Mouse (Mus musculus) embryonic facial prominence, embryonic 11.5 days (tissue): ENCODE data around the gene Cdc37l1. TPM values are rescaled to one million over a fixed set of nuclear protein-coding genes. Genes with fewer than 3 reads are reported as not detected.

ENCODE experiments used
- ATAC-seq: fragments of 200-750 bp; cut with Nextera tagmentation; replicated peaks from 2 replicates; pipeline ENCODE4 v1.8.0; 2017; ENCODE audit warnings: low read depth; ENCODE audit not compliant: insufficient number of reproducible peaks, low FRiP score, low TSS enrichment
- DNase-seq: peaks from one replicate; pipeline ENCODE4 v3.0.0-alpha.2; 2015; ENCODE audit warnings: low spot score
- H3K27ac ChIP-seq: fragments of 300-500 bp; sonication (generic); replicated peaks from 2 replicates; pipeline ENCODE4 v1.5.1; 2014; ENCODE audit warnings: mild to moderate bottlenecking, low read depth, low read length, control low read depth
- H3K27me3 ChIP-seq: fragments of 300-500 bp; sonication (generic); 2 replicates; pipeline ENCODE4 v1.6.1; 2014; ENCODE audit warnings: mild to moderate bottlenecking, low read length, moderate library complexity, mixed read lengths; ENCODE audit not compliant: control insufficient read depth, insufficient read depth
- H3K36me3 ChIP-seq: fragments of 300-500 bp; sonication (generic); replicated peaks from 2 replicates; pipeline ENCODE4 v1.6.1; 2014; ENCODE audit warnings: low read depth, mild to moderate bottlenecking, low read length, moderate library complexity, mixed read lengths; ENCODE audit not compliant: control insufficient read depth, insufficient read depth
- H3K4me1 ChIP-seq: fragments of 300-500 bp; sonication (generic); 2 replicates; pipeline ENCODE4 v1.6.1; 2014; ENCODE audit warnings: low read length, mixed read lengths; ENCODE audit not compliant: control insufficient read depth, insufficient read depth
- H3K4me2 ChIP-seq: fragments of 300-500 bp; sonication (generic); 2 replicates; pipeline ENCODE4 v1.6.1; 2014; ENCODE audit warnings: low read depth, mild to moderate bottlenecking, control low read depth, low read length, moderate library complexity
- H3K4me3 ChIP-seq: fragments of 300-500 bp; sonication (generic); 2 replicates; pipeline ENCODE4 v1.5.1; 2014; ENCODE audit warnings: low read depth, low read length, control low read depth
- H3K9ac ChIP-seq: fragments of 300-500 bp; sonication (generic); replicated peaks from 2 replicates; pipeline ENCODE4 v1.6.1; 2014; ENCODE audit warnings: mild to moderate bottlenecking, control low read depth, low read length
- H3K9me3 ChIP-seq: fragments of 300-500 bp; sonication (generic); replicated peaks from 2 replicates; pipeline ENCODE4 v1.6.1; 2016; ENCODE audit warnings: mild to moderate bottlenecking, low read length, inconsistent platforms, mixed read lengths; ENCODE audit not compliant: control insufficient read depth
- WGBS: fragments of 180-500 bp; shearing (Covaris S2); extraction: QIAGEN DNeasy Blood & Tissue Kit; methylation state at CpG from one replicate; pipeline ENCODE4 v1.1.7; 2014; 5-methylcytosine and 5-hydroxymethylcytosine counted together
- polyA plus RNA-seq: library from polyadenylated mRNA; unstranded; fragments of >200 nt; fragmentation: Nextera tagmentation; extraction: Ambion mirVana; gene quantifications from 2 replicates; pipeline ENCODE4 v1.2.1, GENCODE M21; 2014

Gene Cdc37l1
- polyA plus RNA-seq, 1 experiment from 2014 or later: 39.8 TPM

DNA sequence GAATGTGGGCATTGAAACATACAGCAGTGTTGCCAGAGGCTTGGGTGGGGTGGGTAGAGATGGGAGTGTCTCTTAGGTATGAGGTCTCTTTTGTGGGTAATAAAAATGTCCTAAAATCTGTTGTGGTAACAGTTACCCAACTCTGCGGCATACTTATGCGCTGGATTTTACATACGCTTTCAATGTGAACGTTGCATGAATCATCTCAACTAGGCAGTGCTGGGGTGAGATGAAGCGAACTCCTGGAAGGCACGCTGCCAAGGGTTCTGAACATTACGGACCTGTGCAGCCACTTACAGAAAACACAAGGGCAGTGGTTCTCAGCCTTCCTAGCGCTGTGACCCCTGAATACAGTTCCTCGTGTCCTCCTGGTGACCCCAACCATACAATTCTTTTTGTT is 52.5 kb downstream of the Cdc37l1 start:
- WGBS: 90% methylated on average over 9 of the region's 9 CpGs

DNA sequence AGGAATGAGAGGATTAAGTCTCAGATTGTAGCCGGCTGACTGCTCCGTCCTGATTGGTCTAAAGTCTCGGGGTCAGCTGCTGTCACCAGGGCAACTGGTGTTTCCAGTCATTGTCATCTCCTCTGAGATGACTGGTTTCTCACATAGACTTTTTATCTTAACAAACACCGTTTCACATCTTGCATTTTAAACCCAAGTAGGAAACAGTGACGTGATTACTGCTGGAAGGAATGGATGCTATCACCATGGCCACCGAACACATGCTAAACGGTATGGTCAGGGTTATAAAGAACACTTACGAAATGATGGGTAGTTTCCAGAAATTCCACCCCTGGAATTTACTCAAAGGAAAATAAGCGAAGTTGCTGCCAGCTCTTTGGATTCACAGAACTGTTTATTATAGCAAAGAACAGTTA is 54.2 kb downstream of the Cdc37l1 start:
- no peaks in the 10 kb centered on the region for H3K4me1 ChIP-seq
- no peaks in the 10 kb centered on the region for H3K36me3 ChIP-seq
- no peak overlapping the region for H3K4me3 ChIP-seq
- H3K27ac ChIP-seq: no peak overlapping the region
- ATAC-seq: no peak
- no peaks in the 10 kb centered on the region for H3K27me3 ChIP-seq
- 57% methylated on average over 9 of the region's 9 CpGs for WGBS
- no peak overlapping the region for H3K9ac ChIP-seq
- no peak overlapping the region for H3K4me2 ChIP-seq
- DNase-seq: peak; percentile 8
- no peaks in the 10 kb centered on the region for H3K9me3 ChIP-seq

More for the DNA sequence above, 52.5 kb downstream of the Cdc37l1 start:
- H3K27ac ChIP-seq: no peak overlapping the region
- no peaks in the 10 kb centered on the region for H3K36me3 ChIP-seq
- H3K4me1 ChIP-seq: no peaks in the 10 kb centered on the region
- no peaks in the 10 kb centered on the region for H3K27me3 ChIP-seq
- DNase-seq: no peak
- no peak overlapping the region for H3K9ac ChIP-seq
- no peak overlapping the region for H3K4me2 ChIP-seq
- H3K4me3 ChIP-seq: no peak overlapping the region
- H3K9me3 ChIP-seq: no peaks in the 10 kb centered on the region
- no peak for ATAC-seq

DNA sequence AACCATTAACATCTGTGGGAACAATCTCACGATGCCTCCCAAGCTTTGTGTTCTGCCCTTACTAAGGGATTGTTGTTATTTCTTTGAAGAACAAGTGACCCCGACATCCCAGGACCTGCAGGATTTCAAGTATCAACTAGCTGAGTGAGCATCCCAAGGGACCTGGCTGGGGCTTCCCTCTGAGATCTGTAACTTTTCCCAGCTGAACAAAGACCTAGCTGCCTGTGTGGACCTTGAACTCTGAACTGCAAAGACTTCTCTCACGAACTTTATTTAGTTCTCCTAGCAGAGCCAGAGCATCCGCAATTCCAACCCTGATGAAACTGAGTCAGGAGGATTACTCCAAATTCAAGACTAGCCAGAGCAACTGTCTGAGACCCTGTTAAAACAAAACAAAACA is 55.2 kb downstream of the Cdc37l1 start:
- ATAC-seq: no peak
- H3K27ac ChIP-seq: no peak overlapping the region
- WGBS: 38% methylated on average over 4 of the region's 4 CpGs
- H3K9me3 ChIP-seq: no peaks in the 10 kb centered on the region
- no peaks in the 10 kb centered on the region for H3K36me3 ChIP-seq
- H3K4me1 ChIP-seq: no peaks in the 10 kb centered on the region
- H3K4me2 ChIP-seq: no peak overlapping the region
- no peak overlapping the region for H3K9ac ChIP-seq
- H3K4me3 ChIP-seq: no peak overlapping the region
- H3K27me3 ChIP-seq: no peaks in the 10 kb centered on the region
- peak; percentile 14 for DNase-seq

DNA sequence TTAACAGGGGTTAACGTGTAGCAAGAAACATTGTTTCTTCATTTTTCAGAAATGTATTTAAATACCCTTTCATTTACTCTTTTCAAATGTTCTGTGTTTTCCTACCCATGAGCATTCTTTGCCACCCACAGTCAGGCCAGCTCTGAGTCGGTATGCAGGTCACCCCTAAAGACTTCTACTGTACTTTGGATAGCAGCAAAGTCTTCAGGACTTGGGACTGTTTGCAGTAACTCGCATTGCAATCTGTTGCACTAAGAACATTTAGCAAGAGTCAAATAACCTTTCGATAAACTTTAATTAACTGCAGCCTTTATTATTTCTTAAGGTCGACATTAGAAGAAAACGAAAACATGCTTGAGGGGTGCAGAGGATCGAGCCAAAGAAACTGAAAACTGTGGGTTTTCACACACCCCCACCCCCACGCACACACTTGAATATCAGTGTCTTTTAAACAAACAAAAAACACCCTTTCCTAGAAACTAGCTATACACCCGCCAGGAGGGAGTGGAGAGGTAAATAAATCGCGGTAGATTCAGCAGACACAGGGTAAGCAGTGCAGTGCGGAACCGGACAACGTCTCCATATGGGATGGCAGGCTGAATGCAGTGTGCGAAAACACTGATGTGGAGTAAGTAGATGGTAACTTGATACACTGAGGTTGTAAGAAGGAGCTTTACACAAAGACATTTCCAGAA is 56.0 kb downstream of the Cdc37l1 start:
- Histone ChIP-seq H3K4me2 (peak overlapping the region; percentile 30), H3K36me3 (no peaks in the 10 kb centered on the region), H3K9me3 (no peaks in the 10 kb centered on the region), H3K4me3 (peak overlapping the region; percentile 26), H3K27ac (no peak overlapping the region; the same call in 1 of the 2 replicates), H3K4me1 (no peaks in the 10 kb centered on the region), H3K27me3 (no peaks in the 10 kb centered on the region), H3K9ac (peak overlapping the region; percentile 32; the same call in 1 of the 2 replicates)
- ATAC-seq (no peak), DNase-seq (peak; percentile 56)
- 33% methylated on average over 15 of the region's 15 CpGs for WGBS

DNA sequence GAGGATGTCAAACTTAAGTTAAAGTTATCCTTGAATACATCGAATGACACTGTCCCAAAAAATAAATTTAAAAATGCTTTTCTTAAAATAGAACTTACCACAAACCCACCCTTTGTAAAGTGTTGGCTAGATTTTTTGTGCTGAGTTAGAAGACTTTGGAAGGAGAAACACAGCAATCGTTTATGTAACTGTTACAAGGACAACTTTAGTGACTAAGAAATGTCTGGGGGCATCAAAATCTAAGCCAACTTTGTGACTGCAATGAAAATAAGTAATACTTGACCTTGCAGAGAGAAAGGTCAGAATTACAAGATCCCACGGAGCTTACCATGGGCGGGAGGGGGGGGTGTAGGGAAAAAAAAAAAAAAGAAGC is 56.8 kb downstream of the Cdc37l1 start:
- ATAC-seq (no peak), DNase-seq (peak; percentile 29)
- Histone ChIP-seq H3K27me3 (no peaks in the 10 kb centered on the region), H3K4me1 (no peaks in the 10 kb centered on the region), H3K9ac (peak overlapping the region; percentile 87), H3K36me3 (no peaks in the 10 kb centered on the region), H3K27ac (peak overlapping the region; percentile 81; the same call in 1 of the 2 replicates), H3K4me2 (peak overlapping the region; percentile 67), H3K4me3 (peak overlapping the region; percentile 68), H3K9me3 (no peaks in the 10 kb centered on the region)
- 29% methylated on average over 4 of the region's 4 CpGs for WGBS

DNA sequence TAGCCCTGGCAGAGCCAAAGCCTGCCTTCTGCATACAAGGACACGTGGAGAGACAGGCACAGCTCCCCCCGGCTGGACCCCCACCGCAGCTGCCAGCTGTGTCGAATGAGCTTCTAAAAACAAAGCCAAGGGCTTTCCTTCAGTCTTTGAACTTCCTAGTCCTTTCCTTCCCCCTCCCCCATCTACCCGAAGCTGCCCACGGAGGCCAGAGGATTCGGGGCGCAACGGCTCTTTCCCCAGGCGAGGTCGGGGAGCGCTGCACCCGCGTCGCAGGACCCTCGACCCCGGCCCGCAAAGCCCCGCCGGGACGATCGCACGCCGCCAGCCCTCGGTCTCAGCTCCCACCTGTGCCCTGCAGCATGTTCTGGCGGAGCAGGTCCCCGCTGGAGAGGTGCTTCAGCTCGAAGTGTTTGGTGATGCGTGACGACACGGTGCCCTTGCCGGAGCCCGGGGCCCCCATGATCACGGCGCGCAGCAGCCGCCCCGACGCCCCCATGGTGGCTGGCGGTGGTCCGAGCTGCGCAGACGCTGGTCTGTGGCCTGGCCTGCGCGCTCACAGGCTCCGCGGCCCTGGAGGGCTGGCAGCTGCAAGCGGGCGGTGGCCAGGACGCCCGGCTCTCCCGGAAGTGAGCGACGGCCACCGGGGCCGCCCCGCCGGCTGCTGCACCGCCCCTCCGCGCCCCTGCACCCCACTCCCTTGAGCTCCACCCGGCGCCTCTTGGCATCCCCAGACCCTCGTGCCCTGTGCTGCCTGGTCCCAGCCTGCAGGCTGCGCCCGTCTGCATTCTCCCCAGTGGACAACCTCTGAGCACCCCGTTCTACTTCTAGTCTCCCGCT is 57.4 kb downstream of the Cdc37l1 start, which contains the start of gene Ak3:
Ak3 (minus strand) TSS at position 628 of the 837 bp plus-strand sequence.
- Histone ChIP-seq H3K27ac (peak within 1 kb of the TSS; percentile 81), H3K9me3 (no peaks in the 10 kb centered on the region), H3K4me3 (peak within 1 kb of the TSS; percentile 68), H3K9ac (peak within 1 kb of the TSS; percentile 87), H3K36me3 (no peaks in the 10 kb centered on the region), H3K27me3 (no peaks in the 10 kb centered on the region), H3K4me2 (peak within 1 kb of the TSS; percentile 67), H3K4me1 (no peaks in the 10 kb centered on the region)
- ATAC-seq (peak; percentile 89), DNase-seq (peak; percentile 72)
- WGBS: under 1% methylated on average over 62 of the region's 68 CpGs

DNA sequence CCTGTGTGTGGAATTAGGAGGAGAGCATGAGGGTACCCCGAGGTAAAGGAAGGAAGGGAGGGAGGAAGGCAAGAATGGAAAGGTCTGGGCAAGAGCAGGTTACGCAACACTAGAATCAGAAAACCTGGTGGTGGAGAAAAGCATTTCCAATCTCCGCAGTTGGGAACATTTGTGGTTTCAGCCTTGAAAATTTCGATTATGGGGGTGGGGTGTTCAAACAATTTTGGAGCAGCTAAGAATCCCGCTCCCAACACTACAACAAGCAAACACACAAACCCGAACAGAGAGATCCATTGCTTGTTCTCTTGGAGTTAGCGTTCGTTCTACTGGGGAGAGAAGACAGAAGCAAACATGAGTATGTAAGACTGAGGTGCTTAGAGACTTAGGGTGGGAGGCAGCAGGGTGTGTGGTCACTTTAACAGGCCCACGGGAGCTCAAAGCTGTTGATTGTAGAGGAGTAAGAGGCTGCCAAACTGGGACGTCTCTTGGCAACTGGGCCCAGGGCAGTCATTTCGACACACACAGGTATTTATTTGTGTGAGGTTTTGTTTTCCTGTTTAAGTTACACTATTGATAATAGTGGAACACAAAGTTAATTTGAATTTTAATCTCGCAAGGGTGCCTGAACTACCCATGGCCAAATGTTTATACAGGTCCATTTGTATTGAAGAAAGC is 59.4 kb downstream of the Cdc37l1 start:
- no peak overlapping the region for H3K4me3 ChIP-seq
- no peak overlapping the region for H3K9ac ChIP-seq
- WGBS: 83% methylated on average over 12 of the region's 12 CpGs
- no peaks in the 10 kb centered on the region for H3K27me3 ChIP-seq
- no peak overlapping the region for H3K27ac ChIP-seq
- H3K4me2 ChIP-seq: no peak overlapping the region
- no peak for DNase-seq
- H3K36me3 ChIP-seq: no peaks in the 10 kb centered on the region
- no peak for ATAC-seq
- no peaks in the 10 kb centered on the region for H3K4me1 ChIP-seq
- no peaks in the 10 kb centered on the region for H3K9me3 ChIP-seq
